Mouse (Mus musculus) induced T-regulatory cell, adult 2 months (primary cell): ENCODE measurements around the gene Zdhhc18.

Source experiments
- DNase-seq: peaks from one replicate; pipeline ENCODE4 v3.0.0-alpha.2; 2012; ENCODE audit warnings: low read depth

Gene Zdhhc18

GRCm38 (mm10) chr4:133601721-133602218, 48.2 kb downstream of the Zdhhc18 start, which contains the start of gene Sfn:
TSS of gene Sfn (minus strand) at chr4:133602168.
- peak; percentile 86 for DNase-seq

- peak; percentile 56 for DNase-seq
Measured at GRCm38 (mm10) chr4:133600306-133600705, 49.6 kb downstream of the Zdhhc18 start.

- DNase-seq = peak; percentile 91
Measured at GRCm38 (mm10) chr4:133599571-133600073, 50.3 kb downstream of the Zdhhc18 start.

DNA sequence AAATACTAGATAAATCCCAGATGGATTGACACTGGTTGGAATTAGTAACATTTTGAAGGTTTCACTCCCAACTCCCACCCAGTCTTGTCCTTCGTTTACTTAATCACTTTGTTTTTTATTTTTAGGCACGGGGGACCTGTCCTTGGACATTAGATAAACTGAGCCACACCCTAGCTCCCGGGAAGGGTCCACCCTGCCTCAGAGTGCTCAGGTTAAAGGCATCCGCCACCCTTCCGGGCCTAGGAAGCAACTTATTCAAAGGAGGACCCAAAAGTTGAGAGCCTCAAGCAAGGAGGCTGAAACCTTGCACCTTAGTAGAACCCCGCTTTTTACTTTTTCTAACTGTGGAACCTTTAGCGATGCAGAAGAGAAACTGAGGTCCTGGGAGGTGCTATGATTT, 50.8 kb downstream of the Zdhhc18 start:
- no peak for DNase-seq

GRCm38 (mm10) chr4:133598616-133599015, 51.3 kb downstream of the Zdhhc18 start:
- no peak for DNase-seq

DNA sequence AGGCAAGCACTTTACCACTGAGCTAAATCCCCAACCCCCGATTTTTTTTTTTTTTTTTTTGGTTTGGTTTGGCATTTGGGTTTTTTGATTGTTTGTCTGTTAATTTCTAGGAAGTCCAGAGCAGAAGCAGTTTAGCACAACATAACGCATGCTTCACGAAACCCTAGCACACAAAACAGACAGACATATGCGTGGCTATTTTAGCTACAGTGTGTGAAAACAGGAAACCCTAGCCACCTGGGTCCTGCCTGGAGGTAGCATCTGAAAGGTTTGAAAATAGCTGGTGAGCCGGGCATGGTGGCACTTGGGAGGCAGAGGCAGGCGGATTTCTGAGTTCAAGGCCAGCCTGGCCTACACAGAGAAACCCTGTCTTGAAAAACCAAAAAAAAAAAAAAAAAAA, 53.9 kb downstream of the Zdhhc18 start:
- DNase-seq = no peak

DNA sequence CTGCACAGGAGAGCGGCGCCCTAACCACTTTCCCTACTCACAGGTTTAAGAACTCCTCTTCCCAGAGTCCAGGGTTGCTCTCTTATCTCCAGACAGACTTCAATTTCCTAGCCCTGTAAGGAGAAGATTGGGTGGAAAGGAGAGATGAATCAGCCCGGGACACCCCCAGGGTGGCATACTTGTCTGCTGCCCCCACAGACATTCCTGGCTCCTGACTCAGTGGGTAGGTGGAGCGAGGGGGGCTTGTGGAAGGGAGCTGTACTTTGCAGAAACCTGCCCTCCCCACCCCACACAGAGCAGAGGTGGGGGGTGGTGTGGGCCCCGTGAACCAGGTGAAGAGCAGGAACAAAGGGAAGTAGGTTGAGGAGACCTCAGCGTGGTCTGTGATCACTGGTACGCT, 54.4 kb downstream of the Zdhhc18 start:
- DNase-seq = no peak

DNA sequence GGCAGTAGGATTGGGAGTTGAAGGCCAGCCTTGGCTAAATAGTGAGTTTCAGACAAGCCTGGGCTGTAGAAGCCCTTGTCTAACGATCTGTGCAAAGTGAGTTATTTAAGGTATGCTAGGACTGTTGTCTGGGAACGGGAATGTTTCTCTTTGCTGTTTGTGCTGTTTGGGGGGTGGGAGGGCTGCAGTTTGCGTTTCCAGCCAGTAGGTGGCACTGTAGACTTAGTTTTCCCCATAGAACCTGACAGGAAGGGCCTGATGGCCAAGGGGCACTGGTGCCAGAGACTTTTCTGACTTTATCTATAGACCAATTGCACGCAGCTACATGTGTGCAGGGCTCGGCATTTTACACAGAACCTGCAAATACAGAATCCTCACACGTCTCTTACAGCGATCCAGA, 57.4 kb downstream of the Zdhhc18 start:
- peak; percentile 88 for DNase-seq

- peak; percentile 96 for DNase-seq
Measured at GRCm38 (mm10) chr4:133584059-133584951, 65.6 kb downstream of the Zdhhc18 start, which contains the start of gene Gpn2. TSS of gene Gpn2 (plus strand) at chr4:133584362.

- no peak for DNase-seq
Measured at GRCm38 (mm10) chr4:133583690-133584058, 66.3 kb downstream of the Zdhhc18 start.

DNA sequence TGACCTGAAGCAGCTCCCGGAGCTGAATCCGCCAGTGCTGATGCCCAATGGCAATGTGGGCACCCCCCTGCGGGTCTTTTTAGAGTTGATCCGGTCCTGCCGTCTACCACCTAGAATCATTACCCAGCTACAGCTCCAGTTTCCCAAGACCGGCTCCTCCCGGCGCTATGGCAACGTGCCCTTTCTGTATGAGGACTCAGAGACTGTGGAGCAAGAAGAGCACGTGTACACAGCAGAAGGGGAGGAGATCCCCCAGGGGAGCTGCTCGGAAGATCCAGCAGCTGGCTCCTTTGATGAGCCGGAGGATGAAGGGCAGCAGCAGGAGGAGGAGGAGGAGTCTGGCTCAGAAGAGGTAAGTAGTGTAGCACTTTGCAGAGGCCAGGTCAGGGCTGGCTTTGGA, 72.0 kb downstream of the Zdhhc18 start:
- DNase-seq = no peak

GRCm38 (mm10) chr4:133574843-133575202, 75.1 kb downstream of the Zdhhc18 start:
- no peak for DNase-seq

DNA sequence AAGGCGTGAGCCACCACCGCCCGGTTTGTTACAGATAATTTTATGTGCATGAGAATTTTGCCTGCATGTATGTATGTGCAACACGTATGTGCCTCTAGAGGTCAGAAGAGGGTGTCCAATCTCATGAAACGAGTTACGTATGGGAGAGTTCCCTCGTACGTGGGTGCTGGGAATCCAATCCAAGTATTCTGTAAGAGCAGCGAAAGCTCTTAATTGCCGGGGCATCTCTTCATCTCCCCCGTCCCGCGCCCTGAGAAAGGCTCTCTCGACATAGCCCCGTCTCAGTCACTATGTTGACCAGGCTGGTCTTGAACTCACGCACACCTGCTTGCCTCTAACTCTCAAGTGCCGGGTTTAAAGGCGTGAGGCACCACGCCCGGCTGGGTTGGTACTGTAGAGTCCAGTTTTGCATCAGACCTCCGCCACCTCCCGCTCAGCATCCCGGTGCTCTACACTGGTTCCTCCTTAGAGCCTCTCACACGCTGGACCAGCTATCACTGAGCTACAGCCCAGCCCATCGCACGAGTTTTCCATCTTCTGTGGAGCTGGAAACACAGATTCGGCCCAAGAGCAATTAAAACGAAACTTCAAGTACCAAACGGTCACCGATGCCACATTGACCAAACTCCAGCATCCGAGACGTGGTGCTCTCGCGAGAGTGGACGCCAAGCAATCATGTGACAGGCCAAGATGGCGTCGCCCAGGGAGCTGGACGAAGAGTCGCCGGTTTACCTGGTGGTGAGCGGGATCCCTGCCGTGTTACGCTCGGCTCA, 75.7 kb downstream of the Zdhhc18 start, which contains the start of gene Gpatch3:
Gene Gpatch3 (plus strand): TSS at position 676 of the 773 bp plus-strand sequence.
- DNase-seq = peak; percentile 95

DNA sequence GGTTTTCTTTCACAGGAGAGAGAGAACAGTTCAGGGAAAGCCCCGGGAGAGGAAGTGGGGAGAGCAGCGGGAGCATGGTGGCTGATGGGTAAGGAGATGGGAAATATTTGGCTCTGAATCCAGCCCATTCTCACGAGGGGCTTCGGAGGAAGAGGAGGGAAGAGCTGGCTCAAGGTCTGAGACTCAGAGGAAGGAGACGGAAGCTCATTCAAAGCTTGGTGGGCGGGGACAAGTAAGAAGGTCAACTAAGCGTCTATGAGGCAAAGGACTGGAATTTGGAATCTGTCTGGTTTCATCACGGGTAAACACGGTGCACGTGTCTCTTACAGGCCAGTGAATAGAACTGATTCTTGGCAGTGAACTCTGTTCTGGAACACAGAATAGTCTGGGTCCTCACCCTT, 79.9 kb downstream of the Zdhhc18 start:
- DNase-seq = no peak

- no peak for DNase-seq
Measured at GRCm38 (mm10) chr4:133569291-133570065, 80.5 kb downstream of the Zdhhc18 start.

DNA sequence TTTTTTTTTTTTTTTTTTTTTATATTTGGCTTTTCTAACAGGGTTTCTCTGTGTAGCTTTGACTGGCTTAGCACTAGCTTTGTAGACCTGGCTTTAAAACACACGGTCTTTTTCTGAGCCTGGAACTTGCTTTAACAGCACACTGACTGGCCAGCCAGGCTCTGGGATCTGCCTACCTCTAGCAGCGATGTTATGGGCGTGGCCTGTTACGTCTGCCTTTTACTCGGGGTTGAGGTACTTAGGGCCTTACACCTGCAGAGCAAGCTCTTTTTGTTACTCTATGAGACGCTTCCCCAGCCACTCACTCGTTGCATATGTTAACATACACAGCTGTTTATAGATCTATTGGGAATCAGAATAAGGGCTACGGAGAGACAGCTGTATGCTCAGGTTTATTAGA, 82.7 kb downstream of the Zdhhc18 start:
- DNase-seq = no peak

DNA sequence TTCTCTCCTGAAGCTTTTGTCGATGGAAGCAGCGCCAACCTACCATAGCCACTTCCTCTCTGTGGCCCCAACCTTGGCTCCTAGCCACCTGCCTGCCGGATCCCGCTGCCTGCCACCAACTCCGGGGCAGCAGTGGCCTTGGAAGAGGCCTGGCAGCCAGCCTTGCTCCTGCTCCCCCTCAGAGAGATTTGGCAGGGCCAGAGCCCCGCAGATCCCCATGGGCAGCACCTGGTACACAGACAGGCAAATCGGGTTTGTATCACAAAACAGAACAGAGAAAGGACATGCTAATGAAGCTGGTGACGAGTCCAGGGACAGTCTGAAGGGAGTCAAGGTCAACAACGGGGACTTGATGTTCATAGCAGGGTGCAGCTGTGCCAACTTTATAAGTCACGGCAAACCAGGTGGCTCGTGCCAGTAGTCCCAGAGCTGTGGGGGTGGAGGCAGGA, 86.8 kb downstream of the Zdhhc18 start:
- no peak for DNase-seq

GRCm38 (mm10) chr4:133561622-133562021, 88.3 kb downstream of the Zdhhc18 start:
- no peak for DNase-seq

DNA sequence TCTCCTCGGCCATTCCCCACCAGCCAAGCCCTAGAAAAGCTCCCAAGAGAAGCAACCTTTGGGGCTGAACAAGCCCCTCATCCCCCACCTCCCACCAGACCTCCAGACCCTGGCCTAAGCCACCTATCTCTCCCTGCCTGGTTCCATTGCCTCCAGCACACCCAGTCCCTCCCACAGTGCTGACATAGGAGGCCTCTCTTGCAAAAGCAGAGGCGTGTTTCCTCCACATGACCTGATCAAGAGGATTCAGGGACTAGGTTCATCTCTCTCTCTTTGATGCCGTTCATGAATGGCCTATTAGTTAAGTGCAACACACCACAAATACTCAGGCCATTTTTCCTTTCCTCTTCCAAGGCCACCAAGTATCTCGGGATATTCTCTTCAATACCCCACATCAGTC, 90.1 kb downstream of the Zdhhc18 start:
- no peak for DNase-seq

DNA sequence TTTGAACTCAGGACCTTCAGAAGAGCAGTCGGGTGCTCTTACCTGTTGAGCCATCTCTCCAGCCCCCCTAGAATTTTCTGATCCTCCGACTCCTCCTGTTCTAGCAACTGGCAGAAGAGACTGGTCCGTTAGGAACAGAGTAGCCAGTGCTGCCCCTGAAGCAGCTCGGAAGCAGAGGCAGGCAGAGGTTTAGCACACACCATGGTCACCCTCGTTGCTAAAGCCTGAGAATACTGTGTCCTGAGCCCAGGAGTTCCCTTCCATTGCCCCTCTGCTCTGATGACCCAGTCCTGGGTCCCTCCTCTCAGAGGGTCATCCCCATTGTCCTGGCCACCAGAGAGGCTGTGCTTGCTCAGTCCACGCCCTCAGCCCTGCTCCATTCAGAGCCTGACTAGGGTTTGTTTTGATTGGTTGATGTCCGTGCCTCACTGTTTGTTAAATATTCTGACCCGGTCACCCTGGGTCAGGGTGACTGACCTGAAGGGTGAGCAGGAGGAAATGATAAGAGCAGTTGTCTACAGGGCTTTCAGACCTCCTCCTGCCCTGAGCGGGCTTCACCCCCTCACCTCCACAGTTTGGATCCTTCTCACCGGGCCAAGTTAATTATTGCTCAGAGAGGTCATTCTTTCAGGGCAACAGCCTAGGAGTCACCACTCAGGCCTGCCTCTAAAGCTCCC, 92.8 kb downstream of the Zdhhc18 start:
- DNase-seq = no peak
